Mouse (Mus musculus): Measurements from ENCODE around the gene Kcne3. TPM values are rescaled to one million over a fixed set of nuclear protein-coding genes. Genes with fewer than 3 reads are reported as not detected.

Kcne3 gene
- polyA plus RNA-seq, 2 experiments: 0.88 to 1.4 TPM

GRCm38 (mm10) chr7:100206144-100206543, 29.8 kb downstream of the Kcne3 start:
- Histone ChIP-seq H3K4me3 (ENCODE audit: insufficient read depth in 1 of 2, low read depth in 2 of 2, low read length in 2 of 2) (no peak overlapping the region), H3K4me2 (ENCODE audit: low read depth) (no peak overlapping the region), H3K27ac (no peak overlapping the region), H3K4me1 (replicated peaks; ENCODE audit: control insufficient read depth in 2 of 2, insufficient read depth in 2 of 2, low read length in 1 of 2) (peaks cover 0 to 12% of the 10 kb centered on the region in 2 experiments; a peak in 3 of 4 replicates), H3K9ac (replicated peaks) (no peak overlapping the region), H3K36me3 (replicated peaks; ENCODE audit: control insufficient read depth, insufficient read depth, low read depth) (no peaks in the 10 kb centered on the region), H3K27me3 (ENCODE audit: control insufficient read depth, insufficient read depth, low read length) (no peaks in the 10 kb centered on the region), H3K9me3 (ENCODE audit: control insufficient read depth, low read length) (no peaks in the 10 kb centered on the region)
- TF ChIP-seq CTCF (IDR thresholded peaks at IDR 0.05; ENCODE audit: low read depth) (no peak), EP300 (IDR thresholded peaks at IDR 0.05; ENCODE audit: low read depth) (no peak)
- DNase-seq (ENCODE audit: low read depth in 3 of 3, low spot score in 3 of 3): no peak
- ATAC-seq (ENCODE audit: insufficient read depth): no peak
- WGBS (ENCODE audit: insufficient replicate concordance): 58% methylated on average over 2 of the region's 2 CpGs

GRCm38 (mm10) chr7:100207886-100208285, 31.6 kb downstream of the Kcne3 start:
- Histone ChIP-seq H3K27ac (no peak overlapping the region), H3K27me3 (ENCODE audit: control insufficient read depth, insufficient read depth, low read length) (no peaks in the 10 kb centered on the region), H3K4me3 (ENCODE audit: insufficient read depth in 1 of 2, low read depth in 2 of 2, low read length in 2 of 2) (no peak overlapping the region), H3K4me1 (replicated peaks; ENCODE audit: control insufficient read depth in 2 of 2, insufficient read depth in 2 of 2, low read length in 1 of 2) (peaks cover 0 to 12% of the 10 kb centered on the region in 2 experiments; a peak in 3 of 4 replicates), H3K9ac (replicated peaks) (no peak overlapping the region), H3K9me3 (ENCODE audit: control insufficient read depth, low read length) (no peaks in the 10 kb centered on the region), H3K36me3 (replicated peaks; ENCODE audit: control insufficient read depth, insufficient read depth, low read depth) (no peaks in the 10 kb centered on the region), H3K4me2 (ENCODE audit: low read depth) (no peak overlapping the region)
- DNase-seq (ENCODE audit: low read depth in 3 of 3, low spot score in 3 of 3) (no peak), ATAC-seq (ENCODE audit: insufficient read depth) (no peak)
- no peak for TF ChIP-seq CTCF (IDR thresholded peaks at IDR 0.05; ENCODE audit: low read depth)
- TF ChIP-seq EP300 (IDR thresholded peaks at IDR 0.05; ENCODE audit: low read depth): no peak

- no peaks in the 10 kb centered on the region for H3K9me3 ChIP-seq (ENCODE audit: control insufficient read depth, low read length)
- H3K27ac ChIP-seq: no peak overlapping the region
- no peak overlapping the region for H3K4me2 ChIP-seq (ENCODE audit: low read depth)
- H3K4me1 ChIP-seq (replicated peaks; ENCODE audit: control insufficient read depth in 2 of 2, insufficient read depth in 2 of 2, low read length in 1 of 2): no peaks in the 10 kb centered on the region
- ATAC-seq (ENCODE audit: insufficient read depth) (no peak), DNase-seq (ENCODE audit: low read depth in 3 of 3, low spot score in 3 of 3) (no peak)
- WGBS (ENCODE audit: insufficient replicate concordance): 70% methylated on average over 4 of the region's 4 CpGs
- TF ChIP-seq EP300 (IDR thresholded peaks at IDR 0.05; ENCODE audit: low read depth): no peak
- TF ChIP-seq CTCF (IDR thresholded peaks at IDR 0.05; ENCODE audit: low read depth): no peak
- H3K4me3 ChIP-seq (ENCODE audit: insufficient read depth in 1 of 2, low read depth in 2 of 2, low read length in 2 of 2): no peak overlapping the region
- no peak overlapping the region for H3K9ac ChIP-seq (replicated peaks)
- H3K27me3 ChIP-seq (ENCODE audit: control insufficient read depth, insufficient read depth, low read length): no peaks in the 10 kb centered on the region
- H3K36me3 ChIP-seq (replicated peaks; ENCODE audit: control insufficient read depth, insufficient read depth, low read depth): no peaks in the 10 kb centered on the region
Measured at GRCm38 (mm10) chr7:100214310-100214709, 38.0 kb downstream of the Kcne3 start.

GRCm38 (mm10) chr7:100215116-100215732, 38.9 kb downstream of the Kcne3 start:
- WGBS (ENCODE audit: insufficient replicate concordance): 45% methylated on average over 6 of the region's 6 CpGs
- Histone ChIP-seq H3K27ac (no peak overlapping the region), H3K4me3 (ENCODE audit: insufficient read depth in 1 of 2, low read depth in 2 of 2, low read length in 2 of 2) (no peak overlapping the region), H3K4me1 (replicated peaks; ENCODE audit: control insufficient read depth in 2 of 2, insufficient read depth in 2 of 2, low read length in 1 of 2) (no peaks in the 10 kb centered on the region), H3K9me3 (ENCODE audit: control insufficient read depth, low read length) (no peaks in the 10 kb centered on the region), H3K27me3 (ENCODE audit: control insufficient read depth, insufficient read depth, low read length) (no peaks in the 10 kb centered on the region), H3K4me2 (ENCODE audit: low read depth) (no peak overlapping the region), H3K9ac (replicated peaks) (no peak overlapping the region), H3K36me3 (replicated peaks; ENCODE audit: control insufficient read depth, insufficient read depth, low read depth) (no peaks in the 10 kb centered on the region)
- TF ChIP-seq EP300 (IDR thresholded peaks at IDR 0.05; ENCODE audit: low read depth) (no peak), CTCF (IDR thresholded peaks at IDR 0.05; ENCODE audit: low read depth) (no peak)
- no peak for DNase-seq (ENCODE audit: low read depth in 3 of 3, low spot score in 3 of 3)
- no peak for ATAC-seq (ENCODE audit: insufficient read depth)

GRCm38 (mm10) chr7:100215976-100216375, 39.7 kb downstream of the Kcne3 start:
- WGBS (ENCODE audit: insufficient replicate concordance): 42% methylated on average over 10 of the region's 10 CpGs
- DNase-seq (ENCODE audit: low read depth in 3 of 3, low spot score in 3 of 3): no peak
- Histone ChIP-seq H3K27me3 (ENCODE audit: control insufficient read depth, insufficient read depth, low read length) (no peaks in the 10 kb centered on the region), H3K4me1 (replicated peaks; ENCODE audit: control insufficient read depth in 2 of 2, insufficient read depth in 2 of 2, low read length in 1 of 2) (no peaks in the 10 kb centered on the region), H3K36me3 (replicated peaks; ENCODE audit: control insufficient read depth, insufficient read depth, low read depth) (no peaks in the 10 kb centered on the region), H3K9ac (replicated peaks) (no peak overlapping the region), H3K27ac (no peak overlapping the region), H3K4me2 (ENCODE audit: low read depth) (no peak overlapping the region), H3K9me3 (ENCODE audit: control insufficient read depth, low read length) (no peaks in the 10 kb centered on the region), H3K4me3 (ENCODE audit: insufficient read depth in 1 of 2, low read depth in 2 of 2, low read length in 2 of 2) (no peak overlapping the region)
- no peak for TF ChIP-seq CTCF (IDR thresholded peaks at IDR 0.05; ENCODE audit: low read depth)
- no peak for ATAC-seq (ENCODE audit: insufficient read depth)

Data from liver, embryonic 14.5 days (tissue).